Mouse (Mus musculus) C2C12 (cell line): Measurements from ENCODE around the gene 1700069L16Rik.

Source experiments
- CTCF ChIP-seq: IDR thresholded peaks from one replicate; pipeline ENCODE4 v1.5.1; 2011; ENCODE audit not compliant: control insufficient read depth, insufficient read depth, insufficient read length
- MYOD1 ChIP-seq: IDR thresholded peaks from one replicate; pipeline ENCODE4 v1.6.1; 2011; ENCODE audit warnings: low read depth; ENCODE audit not compliant: control insufficient read depth, insufficient read length

DNA sequence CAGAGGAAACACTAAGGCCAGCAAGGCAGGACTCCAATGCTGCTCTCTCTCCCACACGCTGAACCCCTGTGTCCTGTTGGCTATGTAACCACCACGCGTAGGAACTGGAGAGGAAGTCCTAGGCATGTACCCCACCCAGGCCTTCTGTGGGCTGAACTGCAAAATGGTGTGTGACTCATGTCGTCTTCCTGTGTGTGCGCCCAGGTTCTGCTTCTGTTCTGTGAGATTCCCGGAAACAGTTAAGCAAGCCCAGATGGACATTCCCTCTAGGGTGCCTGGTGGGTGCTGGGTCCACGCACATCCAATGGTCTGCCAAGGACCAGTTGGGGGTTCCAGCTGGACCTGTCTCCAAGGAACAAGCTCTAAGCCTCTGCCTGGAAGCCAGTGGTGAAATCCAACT lies 52.1 kb downstream of the 1700069L16Rik start:
- TF ChIP-seq CTCF = no peak
- TF ChIP-seq MYOD1 = no peak
